Mouse (Mus musculus): ENCODE data around the gene Gm20388. TPM values are rescaled to one million over a fixed set of nuclear protein-coding genes. Genes with fewer than 3 reads are reported as not detected.

The Gm20388 gene
- polyA plus RNA-seq, 1 experiment: 18.7 TPM

GRCm38 (mm10) chr8:120699079-120699478, 788.4 kb downstream of the Gm20388 start:
- H3K27me3 ChIP-seq (ENCODE audit: control insufficient read depth, insufficient read depth, low read length): no peaks in the 10 kb centered on the region
- H3K27ac ChIP-seq (ENCODE audit: insufficient read depth, low read length): no peak overlapping the region
- TF ChIP-seq CTCF (IDR thresholded peaks at IDR 0.05; ENCODE audit: borderline replicate concordance, insufficient read depth, low read depth, low read length): no peak
- no peak for TF ChIP-seq POLR2A (IDR thresholded peaks at IDR 0.05; ENCODE audit: borderline replicate concordance, insufficient read depth, low read length)
- no peaks in the 10 kb centered on the region; the same call in 1 of the 2 replicates for H3K4me1 ChIP-seq (ENCODE audit: control insufficient read depth, insufficient read depth, low read length)
- DNase-seq: no peak
- 66% methylated on average over 6 of the region's 6 CpGs for WGBS
- H3K4me3 ChIP-seq (replicated peaks; ENCODE audit: insufficient read depth, low read depth, low read length): no peak overlapping the region

GRCm38 (mm10) chr8:120699565-120699964, 788.9 kb downstream of the Gm20388 start:
- 91% methylated on average over 2 of the region's 2 CpGs for WGBS
- H3K4me3 ChIP-seq (replicated peaks; ENCODE audit: insufficient read depth, low read depth, low read length): no peak overlapping the region
- TF ChIP-seq CTCF (IDR thresholded peaks at IDR 0.05; ENCODE audit: borderline replicate concordance, insufficient read depth, low read depth, low read length) (no peak), POLR2A (IDR thresholded peaks at IDR 0.05; ENCODE audit: borderline replicate concordance, insufficient read depth, low read length) (no peak)
- no peak overlapping the region for H3K27ac ChIP-seq (ENCODE audit: insufficient read depth, low read length)
- H3K4me1 ChIP-seq (ENCODE audit: control insufficient read depth, insufficient read depth, low read length): no peaks in the 10 kb centered on the region; the same call in 1 of the 2 replicates
- DNase-seq: no peak
- H3K27me3 ChIP-seq (ENCODE audit: control insufficient read depth, insufficient read depth, low read length): no peaks in the 10 kb centered on the region

GRCm38 (mm10) chr8:120700053-120700452, 789.4 kb downstream of the Gm20388 start:
- DNase-seq: no peak
- Histone ChIP-seq H3K27me3 (ENCODE audit: control insufficient read depth, insufficient read depth, low read length) (no peaks in the 10 kb centered on the region), H3K4me1 (ENCODE audit: control insufficient read depth, insufficient read depth, low read length) (no peaks in the 10 kb centered on the region; the same call in 1 of the 2 replicates), H3K27ac (ENCODE audit: insufficient read depth, low read length) (no peak overlapping the region), H3K4me3 (replicated peaks; ENCODE audit: insufficient read depth, low read depth, low read length) (no peak overlapping the region)
- no peak for TF ChIP-seq POLR2A (IDR thresholded peaks at IDR 0.05; ENCODE audit: borderline replicate concordance, insufficient read depth, low read length)
- WGBS: 87% methylated on average over 4 of the region's 4 CpGs

GRCm38 (mm10) chr8:120701758-120702465, 791.3 kb downstream of the Gm20388 start:
- DNase-seq: peak; percentile 32 to 45
- WGBS: 58% methylated on average over 19 of the region's 19 CpGs
- Histone ChIP-seq H3K4me1 (ENCODE audit: control insufficient read depth, insufficient read depth, low read length) (no peaks in the 10 kb centered on the region; the same call in 1 of the 2 replicates), H3K27me3 (ENCODE audit: control insufficient read depth, insufficient read depth, low read length) (no peaks in the 10 kb centered on the region), H3K4me3 (replicated peaks; ENCODE audit: insufficient read depth, low read depth, low read length) (no peak overlapping the region), H3K27ac (ENCODE audit: insufficient read depth, low read length) (no peak overlapping the region)
- TF ChIP-seq POLR2A (IDR thresholded peaks at IDR 0.05; ENCODE audit: borderline replicate concordance, insufficient read depth, low read length): no peak
- TF ChIP-seq CTCF (IDR thresholded peaks at IDR 0.05; ENCODE audit: borderline replicate concordance, insufficient read depth, low read depth, low read length): no peak

- Histone ChIP-seq H3K27ac (ENCODE audit: insufficient read depth, low read length) (no peak overlapping the region), H3K4me1 (ENCODE audit: control insufficient read depth, insufficient read depth, low read length) (no peaks in the 10 kb centered on the region; the same call in 1 of the 2 replicates), H3K27me3 (ENCODE audit: control insufficient read depth, insufficient read depth, low read length) (no peaks in the 10 kb centered on the region), H3K4me3 (replicated peaks; ENCODE audit: insufficient read depth, low read depth, low read length) (no peak overlapping the region)
- TF ChIP-seq POLR2A (IDR thresholded peaks at IDR 0.05; ENCODE audit: borderline replicate concordance, insufficient read depth, low read length) (no peak), CTCF (IDR thresholded peaks at IDR 0.05; ENCODE audit: borderline replicate concordance, insufficient read depth, low read depth, low read length) (no peak)
- no peak for DNase-seq
- WGBS: 86% methylated on average over 9 of the region's 9 CpGs
Observed at GRCm38 (mm10) chr8:120704203-120704602, 793.6 kb downstream of the Gm20388 start.

GRCm38 (mm10) chr8:120705163-120705562, 794.5 kb downstream of the Gm20388 start:
- Histone ChIP-seq H3K4me3 (replicated peaks; ENCODE audit: insufficient read depth, low read depth, low read length) (no peak overlapping the region), H3K4me1 (ENCODE audit: control insufficient read depth, insufficient read depth, low read length) (no peaks in the 10 kb centered on the region; the same call in 1 of the 2 replicates), H3K27ac (ENCODE audit: insufficient read depth, low read length) (no peak overlapping the region), H3K27me3 (ENCODE audit: control insufficient read depth, insufficient read depth, low read length) (no peaks in the 10 kb centered on the region)
- DNase-seq: no peak
- TF ChIP-seq CTCF (IDR thresholded peaks at IDR 0.05; ENCODE audit: borderline replicate concordance, insufficient read depth, low read depth, low read length): no peak
- no peak for TF ChIP-seq POLR2A (IDR thresholded peaks at IDR 0.05; ENCODE audit: borderline replicate concordance, insufficient read depth, low read length)
- WGBS: 89% methylated on average over 15 of the region's 15 CpGs

GRCm38 (mm10) chr8:120706193-120706592, 795.6 kb downstream of the Gm20388 start:
- no peak overlapping the region for H3K4me3 ChIP-seq (replicated peaks; ENCODE audit: insufficient read depth, low read depth, low read length)
- H3K4me1 ChIP-seq (ENCODE audit: control insufficient read depth, insufficient read depth, low read length): no peaks in the 10 kb centered on the region; the same call in 1 of the 2 replicates
- TF ChIP-seq POLR2A (IDR thresholded peaks at IDR 0.05; ENCODE audit: borderline replicate concordance, insufficient read depth, low read length) (no peak), CTCF (IDR thresholded peaks at IDR 0.05; ENCODE audit: borderline replicate concordance, insufficient read depth, low read depth, low read length) (no peak)
- 77% methylated on average over 3 of the region's 3 CpGs for WGBS
- no peak overlapping the region for H3K27ac ChIP-seq (ENCODE audit: insufficient read depth, low read length)
- no peaks in the 10 kb centered on the region for H3K27me3 ChIP-seq (ENCODE audit: control insufficient read depth, insufficient read depth, low read length)
- no peak for DNase-seq

GRCm38 (mm10) chr8:120709176-120709575, 798.5 kb downstream of the Gm20388 start:
- TF ChIP-seq POLR2A (IDR thresholded peaks at IDR 0.05; ENCODE audit: borderline replicate concordance, insufficient read depth, low read length) (no peak), CTCF (IDR thresholded peaks at IDR 0.05; ENCODE audit: borderline replicate concordance, insufficient read depth, low read depth, low read length) (no peak)
- no peaks in the 10 kb centered on the region for H3K27me3 ChIP-seq (ENCODE audit: control insufficient read depth, insufficient read depth, low read length)

More at GRCm38 (mm10) chr8:120709176-120709575, 798.5 kb downstream of the Gm20388 start:
- WGBS: 88% methylated on average over 10 of the region's 10 CpGs
- no peak overlapping the region for H3K4me3 ChIP-seq (replicated peaks; ENCODE audit: insufficient read depth, low read depth, low read length)
- DNase-seq: no peak
- no peaks in the 10 kb centered on the region for H3K4me1 ChIP-seq (ENCODE audit: control insufficient read depth, insufficient read depth, low read length)
- H3K27ac ChIP-seq (ENCODE audit: insufficient read depth, low read length): no peak overlapping the region
